18 mouse cellular contexts compared by ENCODE assay signal in the genomic region with DNA sequence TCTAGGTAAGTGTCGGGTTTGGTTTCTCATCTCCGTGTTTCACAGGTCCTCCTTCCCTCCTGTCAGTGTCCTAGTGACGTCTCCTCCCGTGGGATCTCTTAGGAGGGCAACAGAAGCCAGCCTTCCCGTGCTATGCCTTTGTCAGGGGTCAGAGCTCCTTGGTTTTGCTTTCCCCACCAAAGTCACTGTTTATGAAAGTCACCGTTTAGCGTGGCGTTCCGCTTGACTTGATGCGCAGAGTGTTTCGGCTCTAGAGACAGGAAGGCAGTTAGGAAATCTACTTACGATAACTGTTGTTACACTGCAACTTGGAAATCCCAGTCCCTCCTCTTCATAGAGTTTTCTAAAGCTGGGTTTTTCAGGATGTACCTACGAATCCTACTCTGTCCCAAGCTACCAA. TPM values are rescaled to one million over a fixed set of nuclear protein-coding genes. Genes with fewer than 3 reads are reported as not detected.
DNase-seq lines count a peak whose midpoint lies in the region; ATAC-seq lines count a peak whose summit lies in the region.
"Had no signal": no experiment of that assay in that cellular context is flagged by ENCODE, and none has a peak within 500 bp of the region (broad histone marks: within the 10 kb centered on the region; RNA-seq: fewer than 3 reads in every experiment).

No protein-coding gene starts in this region.

- WGBS in midbrain, embryonic 11.5 days, result 89% methylated on average over 13 of the region's 13 CpGs
- 87% methylated on average over 13 of the region's 13 CpGs for WGBS in midbrain, embryonic 10.5 days
- 61% methylated on average over 13 of the region's 13 CpGs for WGBS in kidney, embryonic 15.5 days

- no peak overlapping the region for H3K9ac ChIP-seq in midbrain, embryonic 11.5 days (ENCODE audit: low read length)
- H3K9ac ChIP-seq in kidney, embryonic 15.5 days, result no peak overlapping the region
- H3K9ac ChIP-seq: liver, embryonic 14.5 days had no signal

- no peak overlapping the region for H3K4me2 ChIP-seq in midbrain, embryonic 11.5 days
- no peak overlapping the region for H3K4me2 ChIP-seq in kidney, embryonic 15.5 days

- H3K27me3 ChIP-seq in midbrain, embryonic 11.5 days (ENCODE audit: control insufficient read depth, insufficient read depth, low read length), result no peaks in the 10 kb centered on the region
- H3K27me3 ChIP-seq in midbrain, embryonic 10.5 days (ENCODE audit: low read depth, poor library complexity, severe bottlenecking), result no peaks in the 10 kb centered on the region
- no peaks in the 10 kb centered on the region for H3K27me3 ChIP-seq in kidney, embryonic 15.5 days
- H3K27me3 ChIP-seq: Patski had no signal

- no peaks in the 10 kb centered on the region for H3K9me3 ChIP-seq in midbrain, embryonic 11.5 days (ENCODE audit: control insufficient read depth, low read length)
- no peaks in the 10 kb centered on the region for H3K9me3 ChIP-seq in midbrain, embryonic 10.5 days (replicated peaks)
- H3K9me3 ChIP-seq in kidney, embryonic 15.5 days (replicated peaks), result no peaks in the 10 kb centered on the region

- no peaks in the 10 kb centered on the region for H3K4me1 ChIP-seq in midbrain, embryonic 11.5 days (ENCODE audit: control insufficient read depth, insufficient read depth, low read length)
- no peaks in the 10 kb centered on the region for H3K4me1 ChIP-seq in midbrain, embryonic 10.5 days
- H3K4me1 ChIP-seq in kidney, embryonic 15.5 days, result peaks cover 30% of the 10 kb centered on the region

- peak; percentile 21 for DNase-seq in midbrain, embryonic 11.5 days (ENCODE audit: low spot score, missing footprints)
- no peak for DNase-seq in midbrain, embryonic 10.5 days (ENCODE audit: low spot score)
- peak; percentile 48 for DNase-seq in kidney, adult 18-20 months
- DNase-seq in kidney, postnatal 4 days, result peak; percentile 34 to 56
- DNase-seq in adrenal gland, postnatal 36 days, result no peak
- no peak for DNase-seq in cerebellum, postnatal 25 days
- DNase-seq: adrenal gland, adult 8-10 months; cerebellum, postnatal 10 days; embryo, embryonic 11 days; gastrocnemius, postnatal 25 days; heart, adult 2 months; lung, postnatal 4 days; right cerebral cortex, adult 18-20 months had no signal

- peaks cover 6% of the 10 kb centered on the region; the same call in 1 of the 2 replicates for H3K36me3 ChIP-seq in midbrain, embryonic 11.5 days (ENCODE audit: control insufficient read depth, insufficient read depth, low read length)
- peaks cover 92% of the 10 kb centered on the region for H3K36me3 ChIP-seq in midbrain, embryonic 10.5 days
- H3K36me3 ChIP-seq in kidney, embryonic 15.5 days, result peaks cover 71% of the 10 kb centered on the region

- H3K4me3 ChIP-seq in midbrain, embryonic 11.5 days (ENCODE audit: low read depth, low read length), result no peak overlapping the region
- H3K4me3 ChIP-seq in midbrain, embryonic 10.5 days, result no peak overlapping the region
- no peak overlapping the region for H3K4me3 ChIP-seq in kidney, embryonic 15.5 days (replicated peaks)
- H3K4me3 ChIP-seq: heart, adult 2 months had no signal

- no peak overlapping the region for H3K27ac ChIP-seq in midbrain, embryonic 11.5 days (ENCODE audit: low read depth, low read length)
- no peak overlapping the region for H3K27ac ChIP-seq in midbrain, embryonic 10.5 days (replicated peaks)
- peak overlapping the region; percentile 90 for H3K27ac ChIP-seq in kidney, embryonic 15.5 days
- H3K27ac ChIP-seq: heart, adult 2 months; liver, embryonic 14.5 days had no signal

- ATAC-seq in midbrain, embryonic 11.5 days (ENCODE audit: low FRiP score), result no peak
- ATAC-seq in kidney, embryonic 15.5 days (replicated peaks; ENCODE audit: low FRiP score), result no peak
- ATAC-seq: forebrain, embryonic 16.5 days; hindbrain, embryonic 16.5 days had no signal

RNA-seq across cellular contexts. Expression of a gene that starts 28.7 kb away (rescaled TPM):
- 21.0 and 21.6 TPM in 2 replicates for polyA plus RNA-seq in midbrain, embryonic 11.5 days (2014; fragmentation: Nextera tagmentation; extraction: Ambion mirVana)
- polyA plus RNA-seq in midbrain, embryonic 10.5 days (2016; fragmentation: Nextera tagmentation; extraction: Ambion mirVana), result 15.5 and 17.1 TPM in 2 replicates
- polyA plus RNA-seq in kidney, embryonic 15.5 days (2015; fragmentation: Nextera tagmentation; extraction: Ambion mirVana), result 24.0 and 24.2 TPM in 2 replicates
- total RNA-seq in adrenal gland, postnatal 36 days (2021), result 10 to 100 TPM; 40.9 to 47.2 TPM

Comparison
In these comparisons a context has a peak if more than half of its experiments do, and no peak if none do; other contexts are left out.
1. DNase-seq: peak in midbrain, embryonic 11.5 days (single experiment), kidney, adult 18-20 months (single experiment) and kidney, postnatal 4 days (2 of 2); none in midbrain, embryonic 10.5 days (single experiment), adrenal gland, postnatal 36 days (0 of 2) and cerebellum, postnatal 25 days (0 of 2).